Mouse (Mus musculus): ENCODE results near the gene Zfp335.
A peak's percentile ranks its signal among the peaks of the same experiment; 100 is the strongest.
"Not testable (repeated sequence)": the region's sequence is repeated elsewhere in the genome, so short reads cannot be mapped to it uniquely, and the experiment has no call there.

Zfp335 gene

DNA sequence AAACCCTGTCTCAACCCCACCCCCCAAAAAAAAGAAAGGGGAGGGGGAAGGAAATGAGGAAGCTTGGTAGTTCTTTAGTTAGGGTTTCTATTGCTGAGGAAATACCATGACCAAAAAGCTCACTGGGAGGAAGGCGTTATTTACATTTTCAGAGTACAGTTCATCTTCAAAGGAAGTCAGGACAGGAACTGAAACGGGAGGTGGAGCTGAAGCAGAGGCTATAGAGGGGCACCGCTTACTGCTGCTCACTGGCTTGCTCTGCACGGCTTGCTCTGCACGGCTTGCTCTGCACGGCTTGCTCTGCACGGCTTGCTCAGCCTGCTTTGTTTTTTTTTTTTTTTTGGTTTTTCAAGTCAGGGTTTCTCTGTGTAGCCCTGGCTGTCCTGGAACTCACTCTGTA, 43.1 kb downstream of the Zfp335 start:
- DNase-seq (ENCODE audit: low spot score in 2 of 2) = no peak

- DNase-seq (ENCODE audit: low spot score in 2 of 2) = no peak
Observed at GRCm38 (mm10) chr2:164867566-164867965, 44.0 kb downstream of the Zfp335 start.

DNA sequence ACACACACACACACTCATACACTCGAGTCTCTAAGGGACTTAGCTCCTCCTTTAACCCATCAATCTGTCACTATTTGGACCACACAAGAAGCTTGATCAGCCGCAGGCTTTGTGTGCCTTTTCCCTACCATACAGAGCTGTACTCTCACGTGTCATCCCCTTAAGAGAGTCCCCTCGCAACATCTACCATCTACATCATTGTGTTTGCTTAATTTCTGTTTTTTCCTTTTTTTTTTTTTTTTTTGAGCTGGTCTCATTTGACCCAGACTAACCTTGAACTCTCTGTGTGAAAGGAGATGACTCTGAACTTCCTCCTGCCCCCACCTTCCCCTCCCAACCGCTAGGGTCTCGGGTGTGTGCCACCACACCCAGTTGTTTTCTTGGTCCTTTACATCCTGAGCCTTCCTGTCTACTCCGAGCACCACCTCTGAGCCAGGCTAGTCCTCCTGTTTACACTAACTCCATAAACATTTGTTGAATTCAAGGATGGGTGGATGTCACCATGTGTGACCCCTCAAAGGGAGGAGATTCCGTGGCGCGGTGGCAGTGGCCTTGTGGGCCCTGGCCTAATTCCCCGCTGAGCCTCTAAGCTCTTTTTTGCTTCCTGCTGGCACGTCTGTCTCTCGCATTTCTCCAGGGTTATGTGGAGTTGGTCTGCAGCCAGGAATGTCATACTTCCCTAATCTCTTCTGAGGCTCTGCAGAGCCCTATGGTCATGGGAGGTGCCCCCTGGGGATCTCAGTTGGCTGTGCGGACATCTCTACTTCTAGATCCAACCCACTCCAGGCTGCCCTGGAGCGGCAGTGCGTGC, 44.6 kb downstream of the Zfp335 start:
- no peak for DNase-seq (ENCODE audit: low spot score in 2 of 2)

DNA sequence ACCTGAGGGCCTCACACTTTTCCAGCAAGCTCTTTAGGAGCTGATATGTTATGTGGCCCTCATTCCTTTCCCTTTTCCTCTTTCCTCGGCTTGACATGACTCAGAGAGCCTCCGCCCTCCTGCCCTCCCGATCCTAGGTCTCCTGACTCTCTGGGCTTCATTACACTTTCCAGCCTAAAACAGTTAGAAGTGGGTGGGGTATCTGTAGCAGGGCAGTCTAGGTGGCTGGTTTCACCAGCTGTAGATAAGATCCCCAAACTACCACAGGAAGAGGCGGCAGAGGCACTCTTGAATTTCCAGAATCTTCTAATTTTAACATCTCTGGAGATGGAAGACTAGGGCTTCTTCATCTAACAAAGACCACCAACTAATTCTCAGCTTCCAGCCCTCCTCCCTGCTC, 47.0 kb downstream of the Zfp335 start:
- no peak for DNase-seq (ENCODE audit: low spot score in 2 of 2)

- DNase-seq (ENCODE audit: low spot score in 2 of 2) = not testable (repeated sequence)
Observed at GRCm38 (mm10) chr2:164863411-164863810, 48.1 kb downstream of the Zfp335 start.

DNA sequence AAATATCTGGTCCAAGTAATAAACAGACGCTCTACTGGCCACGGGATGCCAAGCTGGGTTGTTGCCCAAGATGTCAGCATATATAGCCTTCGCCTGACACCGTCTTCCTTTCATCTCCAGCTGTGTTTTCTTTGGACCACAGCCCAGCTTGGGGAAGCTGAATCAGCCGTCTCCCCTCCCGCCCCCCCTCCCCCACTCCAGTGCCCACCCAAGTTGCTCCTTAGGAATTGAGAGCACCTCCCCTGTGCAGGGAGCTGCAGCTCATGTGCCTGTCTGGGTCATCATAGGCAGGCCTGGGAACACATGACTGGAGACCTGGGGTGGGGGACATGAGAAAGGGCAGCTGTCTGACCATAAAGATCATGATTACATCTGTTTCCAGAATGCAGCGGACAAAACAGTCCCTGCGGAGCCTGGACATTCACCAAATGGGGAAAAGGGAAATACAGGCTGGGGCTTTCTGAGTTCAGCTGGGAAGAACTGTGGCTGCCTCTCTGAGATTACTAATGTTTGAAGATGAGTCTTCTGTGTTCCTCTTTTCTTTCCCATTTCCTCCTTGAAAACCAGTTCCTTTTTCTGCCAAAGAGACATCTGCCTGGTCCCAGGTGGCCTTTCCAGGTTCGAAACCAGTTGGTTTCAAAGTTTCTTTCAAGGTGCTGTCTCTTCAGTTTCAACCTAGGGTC, 49.2 kb downstream of the Zfp335 start:
- DNase-seq (ENCODE audit: low spot score in 2 of 2) = peak in 1 of 2 experiments; percentile 78

- DNase-seq (ENCODE audit: low spot score in 2 of 2) = no peak
Observed at GRCm38 (mm10) chr2:164861094-164861493, 50.5 kb downstream of the Zfp335 start.

DNA sequence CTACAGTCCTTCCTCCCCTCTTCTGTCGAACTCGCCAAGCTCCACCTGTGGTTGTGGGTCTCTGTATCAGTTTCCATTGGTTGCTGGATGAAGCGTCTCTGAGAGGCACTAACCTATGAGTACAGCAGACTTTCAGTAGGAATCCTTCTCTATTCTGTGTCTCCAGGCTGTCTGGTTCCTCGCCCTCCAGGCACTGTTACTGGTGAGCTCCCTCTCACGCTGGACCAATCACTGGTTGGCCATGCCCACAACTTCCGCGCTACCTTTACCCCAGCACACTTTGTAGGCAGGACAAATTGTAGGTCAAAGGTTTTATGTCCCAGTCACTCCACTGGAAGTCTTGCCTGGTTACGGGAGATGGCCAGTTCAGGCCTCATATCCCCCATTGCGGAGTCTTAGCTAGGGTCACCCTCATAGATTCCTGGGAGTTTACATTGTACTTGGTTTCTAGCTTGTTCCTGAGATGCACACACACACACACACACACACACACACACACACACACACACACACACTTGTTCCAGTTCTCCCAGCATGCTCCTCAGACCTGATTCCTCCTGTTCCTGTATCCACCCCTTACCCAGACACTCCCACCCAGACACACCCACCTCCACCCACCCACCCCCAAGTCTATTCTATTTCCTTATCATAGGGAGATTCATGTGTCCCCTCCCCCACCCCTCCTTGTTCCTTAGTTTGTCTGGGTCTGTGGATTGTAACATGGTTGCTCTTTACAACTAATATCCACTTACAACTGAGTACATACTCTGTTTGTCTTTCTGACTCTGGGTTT, 51.7 kb downstream of the Zfp335 start:
- no peak for DNase-seq (ENCODE audit: low spot score in 2 of 2)

DNA sequence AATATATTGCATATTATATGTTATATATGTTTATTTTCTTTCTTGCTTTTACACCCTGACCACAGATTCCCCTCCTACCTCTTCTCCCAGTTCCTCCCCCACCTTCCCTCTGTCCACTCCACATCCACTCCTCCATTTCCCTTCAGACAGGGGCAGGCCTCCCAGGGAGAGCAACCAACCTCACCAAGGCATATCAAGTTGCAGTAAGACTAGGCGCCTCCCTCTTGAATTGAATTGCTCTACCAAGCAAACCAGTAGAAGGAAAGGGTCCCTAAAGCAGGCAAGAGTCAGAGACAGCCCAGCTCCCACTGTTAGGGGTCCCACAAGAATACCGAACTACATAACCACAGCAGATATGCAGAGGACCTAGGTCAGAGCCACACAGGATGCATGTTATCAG, 52.4 kb downstream of the Zfp335 start:
- no peak for DNase-seq (ENCODE audit: low spot score in 2 of 2)

DNA sequence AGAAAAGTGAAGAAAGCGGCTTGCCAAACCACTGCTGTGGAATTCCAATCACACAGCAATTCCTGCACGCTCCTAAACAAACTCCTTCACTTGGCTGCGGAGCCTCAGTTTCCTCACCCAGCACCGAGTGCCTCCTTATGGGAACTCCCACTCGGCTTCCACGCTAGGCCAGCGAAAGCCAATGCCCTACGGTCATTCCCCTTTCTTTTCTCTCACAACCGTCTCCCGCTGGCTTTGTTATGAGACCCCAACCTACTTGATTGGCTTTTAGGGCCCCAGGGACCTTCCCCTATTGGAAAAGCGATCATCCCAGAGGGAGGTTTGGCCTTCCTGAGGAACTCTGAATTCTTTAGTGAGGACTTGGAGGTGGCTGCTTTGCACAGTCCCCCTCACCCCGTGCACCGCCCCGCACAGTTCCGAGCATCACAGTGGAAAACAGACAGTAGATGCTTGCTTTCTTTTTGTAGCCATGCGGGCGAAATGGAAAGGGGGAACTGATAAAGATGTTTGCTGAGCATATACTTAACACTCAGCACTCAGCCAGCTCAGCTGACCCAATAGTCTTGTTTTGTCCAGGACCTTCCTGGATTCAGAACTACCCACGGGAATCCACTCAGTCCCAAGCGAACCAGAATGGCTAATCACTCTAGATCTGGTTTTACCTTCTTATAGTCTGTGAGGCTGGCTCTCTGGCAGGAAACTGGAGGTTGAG, 53.6 kb downstream of the Zfp335 start:
- DNase-seq (ENCODE audit: low spot score in 2 of 2) = no peak

DNA sequence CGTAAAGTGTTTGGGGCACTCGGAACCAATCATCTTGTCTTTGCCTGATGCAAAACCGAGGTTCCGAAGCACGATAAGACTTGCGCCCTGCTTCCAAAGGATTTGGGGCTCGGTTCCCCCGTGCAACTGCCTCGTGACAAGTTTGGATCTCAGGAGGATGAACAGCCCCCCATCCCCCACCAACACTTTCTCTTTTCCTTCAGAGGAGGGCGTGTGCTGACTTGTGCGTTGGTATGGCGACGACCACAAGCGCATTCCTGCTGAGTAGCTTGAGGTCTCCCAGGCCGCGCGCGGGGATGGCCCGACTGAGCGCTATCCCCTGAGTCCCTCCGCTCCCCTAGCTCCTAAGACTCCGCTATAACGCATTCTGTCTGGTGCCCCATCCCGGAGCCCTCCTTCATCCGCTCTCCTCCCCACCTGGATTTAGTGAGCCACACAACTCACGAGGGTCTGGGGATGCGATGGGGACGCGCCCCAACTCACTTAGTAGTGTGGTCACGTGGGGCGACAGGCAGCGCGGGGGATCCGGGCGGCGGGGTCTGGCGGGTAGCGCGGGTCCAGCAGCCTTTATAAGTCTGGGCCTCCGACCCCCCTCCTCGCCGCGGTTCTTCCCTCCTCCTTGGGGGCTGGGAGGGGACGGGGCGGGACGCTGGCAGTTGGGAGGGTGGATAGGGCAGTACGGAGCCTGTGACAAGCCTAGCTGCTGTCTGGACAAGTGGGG, 54.3 kb downstream of the Zfp335 start, which contains the start of gene Pltp:
Gene Pltp (minus strand): TSS at position 611 of the 721 bp plus-strand sequence.
- peak in 1 of 2 experiments; percentile 57 for DNase-seq (ENCODE audit: low spot score in 2 of 2)

GRCm38 (mm10) chr2:164856309-164857100, 55.1 kb downstream of the Zfp335 start:
- DNase-seq (ENCODE audit: low spot score in 2 of 2) = no peak

DNA sequence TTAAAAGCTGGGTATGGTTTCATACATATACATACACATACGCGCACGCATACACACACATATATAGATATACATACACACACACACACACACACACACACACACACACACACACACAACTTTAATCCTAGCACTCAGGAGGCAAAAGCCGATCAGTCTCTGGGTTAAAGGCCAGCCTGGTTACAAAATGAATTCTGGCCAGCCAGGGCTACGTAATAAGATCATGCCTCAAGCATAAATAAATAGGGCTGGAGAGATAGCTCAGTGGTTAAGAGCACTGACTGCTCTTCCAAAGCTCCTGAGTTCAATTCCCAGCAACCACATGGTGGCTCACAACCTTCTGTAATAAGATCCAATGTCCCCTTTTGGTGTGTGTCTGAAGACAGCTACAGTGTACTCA, 56.0 kb downstream of the Zfp335 start:
- DNase-seq (ENCODE audit: low spot score in 2 of 2) = not testable (repeated sequence)

DNA sequence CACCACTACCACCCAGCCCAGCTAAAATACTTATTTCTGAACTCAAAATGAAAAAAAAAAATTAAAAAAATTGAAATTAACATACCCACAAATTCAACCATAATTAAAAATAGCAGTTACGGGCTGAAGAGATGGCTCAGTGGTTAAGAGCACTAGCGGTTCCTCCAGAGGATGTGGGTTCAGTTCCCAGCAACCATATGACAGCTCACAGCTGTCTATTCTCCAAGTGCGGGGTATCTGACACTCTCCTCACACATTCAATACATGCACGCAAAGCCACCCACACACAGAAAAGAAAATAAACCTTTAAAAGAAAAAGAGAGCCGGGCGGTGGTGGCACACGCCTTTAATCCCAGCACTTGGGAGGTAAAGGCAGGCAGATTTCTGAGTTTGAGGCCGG, 61.5 kb downstream of the Zfp335 start:
- no peak for DNase-seq (ENCODE audit: low spot score in 2 of 2)

GRCm38 (mm10) chr2:164845782-164846181, 65.8 kb downstream of the Zfp335 start:
- no peak for DNase-seq (ENCODE audit: low spot score in 2 of 2)
